In genomic region chr13:113755779-113756178, GRCm38 (mm10) we compare ENCODE assay signal across 18 mouse cellular contexts. TPM values are rescaled to one million over a fixed set of nuclear protein-coding genes. Genes with fewer than 3 reads are reported as not detected.
DNase-seq lines count a peak whose midpoint lies in the region; ATAC-seq and TF ChIP-seq lines count a peak whose summit lies in the region.
"Had no signal": no experiment of that assay in that cellular context is flagged by ENCODE, and none has a peak within 500 bp of the region (broad histone marks: within the 10 kb centered on the region; RNA-seq: fewer than 3 reads in every experiment).

No protein-coding gene starts in this region.

- H3K9ac ChIP-seq in kidney, embryonic 15.5 days, result no peak overlapping the region
- H3K9ac ChIP-seq in CH12.LX (ENCODE audit: insufficient read depth, low read depth), result no peak overlapping the region
- H3K9ac ChIP-seq: forebrain, embryonic 13.5 days; heart, embryonic 12.5 days; liver, embryonic 15.5 days had no signal

- in situ Hi-C loops in CH12.LX (cut with MboI; ENCODE audit: low pct_ligation_motif_present, low pct_unique_long_range_greater_than_20kb, low sequenced_read_pairs), result no loop called here

- TF ChIP-seq POLR2A in CH12.LX (IDR thresholded peaks at IDR 0.05; ENCODE audit: low read depth, low read length), result no peak
- no peak for TF ChIP-seq POLR2A in bone marrow macrophage, adult 2 months (IDR thresholded peaks at IDR 0.05; ENCODE audit: borderline replicate concordance, low read depth, low read length)

- TF ChIP-seq RAD21 in CH12.LX (IDR thresholded peaks at IDR 0.05; ENCODE audit: low read depth, low read length), result no peak

- TF ChIP-seq CTCF in CH12.LX (conservative IDR thresholded peaks at IDR 0.05 in 1 of 2, IDR thresholded peaks at IDR 0.05 in 1 of 2; ENCODE audit: low read depth in 2 of 2, low read length in 2 of 2), result no peak
- no peak for TF ChIP-seq CTCF in bone marrow macrophage, adult 2 months (IDR thresholded peaks at IDR 0.05; ENCODE audit: low read depth, low read length)

- no peaks in the 10 kb centered on the region for H3K27me3 ChIP-seq in kidney, embryonic 15.5 days
- no peaks in the 10 kb centered on the region for H3K27me3 ChIP-seq in CH12.LX (replicated peaks)
- H3K27me3 ChIP-seq: heart, embryonic 12.5 days; liver, embryonic 15.5 days had no signal

- dilution Hi-C loops in CH12.LX (cut with MboI; ENCODE audit: extremely low pct_ligation_motif_present, extremely low pct_unique_long_range_greater_than_20kb, low sequenced_read_pairs), result no loop called here

- no peak overlapping the region for H3K4me2 ChIP-seq in kidney, embryonic 15.5 days
- H3K4me2 ChIP-seq in CH12.LX (ENCODE audit: insufficient read depth, low read depth, poor library complexity, severe bottlenecking), result no peak overlapping the region
- H3K4me2 ChIP-seq: forebrain, embryonic 13.5 days; heart, embryonic 12.5 days; liver, embryonic 15.5 days; midbrain, embryonic 11.5 days had no signal

- no peak for DNase-seq in kidney, postnatal 36 days
- DNase-seq in CH12.LX (ENCODE audit: extremely low read depth), result peak; percentile 11
- DNase-seq in heart, adult 18-20 months, result no peak
- DNase-seq in cerebellum, adult 11 months, result no peak
- DNase-seq in natural killer cell, adult 2 months (ENCODE audit: low spot score in 2 of 2), result no peak
- DNase-seq: B cell, adult 2 months; cerebellum, postnatal 14 days; lung, postnatal 14 days had no signal

- no peaks in the 10 kb centered on the region for H3K79me2 ChIP-seq in CH12.LX (replicated peaks; ENCODE audit: control insufficient read depth, extremely low read depth, insufficient read depth, poor library complexity, severe bottlenecking)

- 45% methylated on average over 6 of the region's 6 CpGs for WGBS in kidney, embryonic 15.5 days

- no peaks in the 10 kb centered on the region for H3K36me3 ChIP-seq in kidney, embryonic 15.5 days
- H3K36me3 ChIP-seq in CH12.LX (replicated peaks in 1 of 2; ENCODE audit: control insufficient read depth in 1 of 2, insufficient read depth in 1 of 2, low read length in 1 of 2), result no peaks in the 10 kb centered on the region
- H3K36me3 ChIP-seq: embryonic facial prominence, embryonic 10.5 days; heart, embryonic 12.5 days; liver, embryonic 15.5 days had no signal

- no peak overlapping the region for H3K27ac ChIP-seq in kidney, embryonic 15.5 days
- H3K27ac ChIP-seq in CH12.LX (ENCODE audit: insufficient read depth, low read depth), result no peak overlapping the region
- peak overlapping the region; percentile 71 for H3K27ac ChIP-seq in bone marrow macrophage, adult 2 months (ENCODE audit: insufficient read depth, low read depth, low read length)
- H3K27ac ChIP-seq: embryonic facial prominence, embryonic 10.5 days; forebrain, embryonic 13.5 days; liver, embryonic 15.5 days had no signal

- H3K4me3 ChIP-seq in kidney, embryonic 15.5 days (replicated peaks), result no peak overlapping the region
- no peak overlapping the region for H3K4me3 ChIP-seq in CH12.LX (replicated peaks in 1 of 3; ENCODE audit: low read depth in 2 of 3, low read length in 2 of 3, poor library complexity in 1 of 3)
- no peak overlapping the region for H3K4me3 ChIP-seq in bone marrow macrophage, adult 2 months (ENCODE audit: insufficient read depth, low read length)
- H3K4me3 ChIP-seq: embryonic facial prominence, embryonic 10.5 days; forebrain, embryonic 13.5 days; heart, embryonic 12.5 days; liver, embryonic 15.5 days; myocyte had no signal

- no peaks in the 10 kb centered on the region for H3K9me3 ChIP-seq in kidney, embryonic 15.5 days (replicated peaks)
- H3K9me3 ChIP-seq in CH12.LX (replicated peaks; ENCODE audit: low read length), result peaks cover 2% of the 10 kb centered on the region
- H3K9me3 ChIP-seq: embryonic facial prominence, embryonic 10.5 days; forebrain, embryonic 13.5 days; liver, embryonic 15.5 days had no signal

- peaks cover 8% of the 10 kb centered on the region for H3K4me1 ChIP-seq in kidney, embryonic 15.5 days
- peaks cover 0 to 6% of the 10 kb centered on the region in 2 experiments; a peak in 1 of 4 replicates for H3K4me1 ChIP-seq in CH12.LX (ENCODE audit: control insufficient read depth in 1 of 2, insufficient read depth in 2 of 2)
- H3K4me1 ChIP-seq in bone marrow macrophage, adult 2 months (ENCODE audit: control insufficient read depth, insufficient read depth, low read length), result peaks cover 16% of the 10 kb centered on the region
- H3K4me1 ChIP-seq: heart, embryonic 12.5 days; liver, embryonic 15.5 days had no signal

- no peak for TF ChIP-seq EP300 in CH12.LX (IDR thresholded peaks at IDR 0.05; ENCODE audit: low read length)

- 0 out of 2 replicates have a peak, but pooled peaks have one; percentile 58 for ATAC-seq in kidney, embryonic 15.5 days (replicated peaks; ENCODE audit: low FRiP score)
- ATAC-seq in megakaryocyte, adult 5-6 weeks (ENCODE audit: poor library complexity, severe bottlenecking), result 0 out of 2 replicates have a peak, but pooled peaks have one; percentile 49
- ATAC-seq: forebrain, embryonic 13.5 days; hindbrain, embryonic 16.5 days had no signal

TF ChIP-seq in CH12.LX, 34 proteins besides CTCF, POLR2A, EP300 and RAD21:
- TF ChIP-seq CHD1 (IDR thresholded peaks at IDR 0.05; ENCODE audit: low read depth, low read length) (no peak), KAT2A (IDR thresholded peaks at IDR 0.05; ENCODE audit: insufficient replicate concordance, low read length) (no peak), CHD2 (IDR thresholded peaks at IDR 0.05; ENCODE audit: low read length) (no peak), GABPA (IDR thresholded peaks at IDR 0.05; ENCODE audit: insufficient replicate concordance, low read depth, low read length) (no peak), TCF12 (IDR thresholded peaks at IDR 0.05; ENCODE audit: low read depth, low read length) (no peak), IRF4 (IDR thresholded peaks at IDR 0.05; ENCODE audit: low read depth, low read length) (no peak), ETS1 (conservative IDR thresholded peaks at IDR 0.05; ENCODE audit: low read depth, low read length) (no peak)

RNA-seq across cellular contexts. Expression of gene Arl15, which starts 38.5 kb away (rescaled TPM):
- polyA plus RNA-seq in kidney, embryonic 15.5 days (2015; fragmentation: Nextera tagmentation; extraction: Ambion mirVana), result 13.8 and 14.1 TPM in 2 replicates
- 2.2 and 2.5 TPM in 2 replicates for total RNA-seq in CH12.LX (2012; rRNA removed)
- total RNA-seq in CH12.LX (2014; rRNA removed), result 5.0 and 5.2 TPM in 2 replicates
- 4.2 and 4.8 TPM in 2 replicates for polyA plus RNA-seq in CH12.LX (2012; ENCODE audit: insufficient read length, low read depth)
- 7.7 and 10.1 TPM in 2 replicates for polyA plus RNA-seq in bone marrow macrophage, adult 2 months (2012; ENCODE audit: insufficient read depth, insufficient read length, missing spikeins)
- 11.0 and 14.3 TPM in 2 replicates for total RNA-seq in megakaryocyte, adult 5-6 weeks (2015)
- 12.1 and 13.5 TPM in 2 replicates for total RNA-seq in megakaryocyte, adult 5-6 weeks (2017)
- total RNA-seq in heart, adult 18-20 months (2021), result 1 to 10 TPM; 6.4 to 7.5 TPM
